Mouse (Mus musculus) adrenal gland, postnatal 10 days (tissue): ENCODE measurements around the gene Gch1. TPM values are rescaled to one million over a fixed set of nuclear protein-coding genes. Genes with fewer than 3 reads are reported as not detected.

ENCODE experiments used
- total RNA-seq, 2 experiments: library from RNA; stranded (reverse); gene quantifications; 2 replicates each; pipeline ENCODE4 v1.2.3; 2021

Gch1 gene
- total RNA-seq, 2 experiments from 2014 or later, result 33.4 to 40.4 TPM

Other genes starting within 250 kb of the Gch1 start
- gene Wdhd1, start 87.4 kb upstream of the Gch1 start, total RNA-seq, result 10 to 100 TPM in 1 of 2 experiments, 1 to 10 TPM in 1; 6.9 to 10.0 TPM
- 10 to 100 TPM; 18.8 to 19.7 TPM for gene Socs4, start 87.5 kb upstream of the Gch1 start, total RNA-seq
- gene Mapk1ip1l, start 108.9 kb upstream of the Gch1 start, total RNA-seq, result 10 to 100 TPM; 69.9 to 75.9 TPM
- 1 to 10 TPM; 6.9 to 7.0 TPM for gene Lgals3, start 178.3 kb upstream of the Gch1 start, total RNA-seq
- 10 to 100 TPM in 1 of 2 experiments, 1 to 10 TPM in 1; 9.4 to 12.9 TPM for gene Dlgap5, start 229.0 kb upstream of the Gch1 start, total RNA-seq